Mouse (Mus musculus) liver, embryonic 14.5 days (tissue): ENCODE measurements at regions not wholly inside any gene's neighbourhood (a gene's known extent, or its start where the extent isn't known, plus 50 kb on each side); places are given as distances from the start of the nearest gene placed in this dataset.
A peak's percentile ranks its signal among the peaks of the same experiment; 100 is the strongest.
"Not testable (repeated sequence)": the region's sequence is repeated elsewhere in the genome, so short reads cannot be mapped to it uniquely, and the experiment has no call there.

Experiments used
- ATAC-seq: fragments of 200-750 bp; cut with Nextera tagmentation; 2 replicates; pipeline ENCODE4 v1.8.0; 2017; ENCODE audit warnings: moderate number of reproducible peaks, mild to moderate bottlenecking, moderate library complexity; ENCODE audit not compliant: insufficient read depth
- DNase-seq, 3 experiments: peaks; one replicate each; pipeline ENCODE4 v3.0.0-alpha.2; 2012 to 2013; ENCODE audit warnings: low read depth in 3 of 3, low spot score in 3 of 3
- H3K27ac ChIP-seq: fragments of 300-500 bp; sonication (generic); 2 replicates; pipeline ENCODE4 v1.5.1; 2014; ENCODE audit warnings: moderate library complexity, mild to moderate bottlenecking, control low read depth, inconsistent platforms
- H3K27me3 ChIP-seq: fragments of 300-500 bp; sonication (generic); 2 replicates; pipeline ENCODE4 v1.6.1; 2014; ENCODE audit warnings: mild to moderate bottlenecking, low read length, moderate library complexity; ENCODE audit not compliant: control insufficient read depth, insufficient read depth
- H3K36me3 ChIP-seq: fragments of 300-500 bp; sonication (generic); replicated peaks from 2 replicates; pipeline ENCODE4 v1.6.1; 2014; ENCODE audit warnings: low read depth; ENCODE audit not compliant: control insufficient read depth, insufficient read depth
- H3K4me1 ChIP-seq, 2 experiments: fragments of 200-500 bp in 1 of 2; fragments of 300-500 bp in 1 of 2; sonication (generic) in 1 of 2; replicated peaks; 2 replicates each; pipeline ENCODE4 v1.6.1; 2012 to 2014; ENCODE audit warnings: antibody characterized with exemption in 1 of 2, inconsistent platforms in 1 of 2, low read length in 1 of 2; ENCODE audit not compliant: control insufficient read depth in 2 of 2, insufficient read depth in 2 of 2
- H3K4me2 ChIP-seq: fragments of 300-500 bp; sonication (generic); 2 replicates; pipeline ENCODE4 v1.6.1; 2014; ENCODE audit warnings: low read depth, mild to moderate bottlenecking, control low read depth, moderate library complexity
- H3K4me3 ChIP-seq, 2 experiments: fragments of 200-500 bp in 1 of 2; fragments of 300-500 bp in 1 of 2; sonication (generic) in 1 of 2; 2 replicates each; pipeline ENCODE4 v1.5.1; 2012 to 2014; ENCODE audit warnings: low read depth in 2 of 2, low read length in 2 of 2, mild to moderate bottlenecking in 2 of 2, control low read depth in 1 of 2, inconsistent platforms in 1 of 2, moderate library complexity in 1 of 2; ENCODE audit not compliant: insufficient read depth in 1 of 2
- H3K9ac ChIP-seq: fragments of 300-500 bp; sonication (generic); replicated peaks from 2 replicates; pipeline ENCODE4 v1.6.1; 2014; ENCODE audit warnings: mild to moderate bottlenecking, control low read depth, moderate library complexity
- H3K9me3 ChIP-seq: fragments of 300-500 bp; sonication (generic); 2 replicates; pipeline ENCODE4 v1.6.1; 2016; ENCODE audit warnings: low read length, mixed read lengths; ENCODE audit not compliant: control insufficient read depth
- CTCF ChIP-seq: IDR thresholded peaks from 2 replicates; pipeline ENCODE4 v1.5.1; 2016; ENCODE audit warnings: antibody characterized with exemption, low read depth, control low read depth
- EP300 ChIP-seq: IDR thresholded peaks from 2 replicates; pipeline ENCODE4 v1.6.1; 2016; ENCODE audit warnings: antibody characterized with exemption, low read depth
- WGBS: fragments of 180-500 bp; shearing (Covaris S2); extraction: QIAGEN DNeasy Blood & Tissue Kit; methylation state at CpG from one replicate; pipeline ENCODE4 v1.1.7; 2014; ENCODE audit not compliant: insufficient replicate concordance; 5-methylcytosine and 5-hydroxymethylcytosine counted together

DNA sequence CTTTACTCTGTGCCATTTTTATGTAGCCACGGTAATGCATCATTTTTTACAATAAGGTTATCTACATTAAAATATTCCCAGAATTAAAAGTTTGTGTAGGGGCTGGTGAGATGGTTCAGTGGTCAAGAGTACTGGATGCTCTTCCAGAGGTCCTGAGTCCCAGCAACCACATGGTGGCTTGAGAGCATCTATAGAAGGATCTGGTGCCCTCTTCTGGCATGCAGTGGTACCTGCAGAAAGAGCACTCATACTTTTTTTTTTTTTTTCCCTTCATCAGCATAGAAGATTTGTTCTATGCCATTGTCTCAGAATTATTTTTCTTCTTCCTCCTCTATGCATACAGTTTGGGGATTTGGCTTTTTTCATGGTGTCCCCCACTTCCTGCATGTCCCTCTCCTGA is 84.9 kb upstream of the Prkcq start:
- no peaks in the 10 kb centered on the region for H3K27me3 ChIP-seq
- no peaks in the 10 kb centered on the region for H3K9me3 ChIP-seq
- TF ChIP-seq EP300, result no peak
- peak; percentile 58 for TF ChIP-seq CTCF
- WGBS, result 13% methylated on average over 1 of the region's 1 CpGs
- ATAC-seq (no peak), DNase-seq (no peak)
- H3K9ac ChIP-seq, result no peak overlapping the region
- no peaks in the 10 kb centered on the region for H3K36me3 ChIP-seq
- H3K4me3 ChIP-seq, result no peak overlapping the region
- H3K27ac ChIP-seq, result no peak overlapping the region
- H3K4me1 ChIP-seq, result no peaks in the 10 kb centered on the region
- no peak overlapping the region for H3K4me2 ChIP-seq

GRCm38 (mm10) chr2:11099834-11100622 is 71.9 kb upstream of the Prkcq start:
- not testable (repeated sequence) for DNase-seq, H3K27ac ChIP-seq, H3K27me3 ChIP-seq, H3K9ac ChIP-seq, H3K4me3 ChIP-seq, H3K9me3 ChIP-seq, ATAC-seq, H3K4me1 ChIP-seq, H3K36me3 ChIP-seq
- H3K4me2 ChIP-seq, result peak overlapping the region; percentile 18; the same call in 1 of the 2 replicates
- 41% methylated on average over 33 of the region's 34 CpGs for WGBS

DNA sequence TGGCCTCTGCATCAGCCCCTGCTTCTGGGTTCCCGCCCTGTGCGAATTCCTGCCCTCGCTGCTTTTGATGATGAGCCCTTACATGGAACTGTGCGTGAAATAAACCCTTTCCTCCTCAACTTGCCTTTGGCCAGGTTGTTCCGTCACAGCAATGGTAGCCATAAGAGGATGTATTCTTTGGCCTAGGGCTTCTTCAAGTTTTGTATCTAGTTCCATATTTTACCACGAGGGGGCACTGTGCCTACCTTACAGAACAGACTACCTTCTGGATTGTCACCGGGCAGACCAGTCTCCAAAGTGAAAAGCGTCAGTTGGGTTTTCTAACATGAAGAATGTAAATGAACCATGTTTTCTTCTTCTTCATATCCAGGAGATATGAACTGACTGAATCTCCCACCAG is 58.7 kb upstream of the Prkcq start:
- H3K4me3 ChIP-seq, result no peak overlapping the region
- no peaks in the 10 kb centered on the region for H3K9me3 ChIP-seq
- no peaks in the 10 kb centered on the region for H3K27me3 ChIP-seq
- H3K36me3 ChIP-seq, result no peaks in the 10 kb centered on the region
- no peak overlapping the region for H3K4me2 ChIP-seq
- no peak overlapping the region for H3K9ac ChIP-seq
- DNase-seq (peak; percentile 17 to 22 (median 22)), ATAC-seq (no peak)
- 28% methylated on average over 8 of the region's 8 CpGs for WGBS
- no peak overlapping the region for H3K27ac ChIP-seq
- peak; percentile 70 for TF ChIP-seq CTCF
- TF ChIP-seq EP300, result no peak
- H3K4me1 ChIP-seq, result no peaks in the 10 kb centered on the region

DNA sequence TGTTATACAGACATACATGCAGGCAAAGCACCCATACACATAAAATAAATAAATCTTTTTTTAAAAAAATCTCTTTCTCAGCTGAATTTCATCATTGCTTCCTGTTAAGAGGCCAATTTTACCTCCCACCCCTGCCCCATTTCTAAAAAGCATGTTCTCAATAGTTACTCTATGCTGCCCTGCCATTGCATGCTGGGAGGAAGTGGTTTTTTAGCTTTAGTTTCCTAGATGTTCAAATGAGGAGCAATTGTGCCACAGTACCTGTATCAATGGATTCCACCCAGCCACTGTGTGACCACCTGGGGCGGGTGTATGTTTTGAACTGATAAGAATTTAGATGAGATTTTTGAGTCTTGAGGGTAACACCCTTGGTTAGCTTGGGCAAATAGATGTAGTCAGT is 53.3 kb upstream of the Prkcq start:
- TF ChIP-seq EP300 (no peak), CTCF (no peak)
- H3K36me3 ChIP-seq, result no peaks in the 10 kb centered on the region
- no peaks in the 10 kb centered on the region for H3K9me3 ChIP-seq
- H3K4me2 ChIP-seq, result no peak overlapping the region
- H3K27me3 ChIP-seq, result no peaks in the 10 kb centered on the region
- no peak overlapping the region for H3K9ac ChIP-seq
- H3K27ac ChIP-seq, result no peak overlapping the region
- H3K4me3 ChIP-seq, result no peak overlapping the region
- 15% methylated on average over 1 of the region's 1 CpGs for WGBS
- ATAC-seq (no peak), DNase-seq (no peak)
- H3K4me1 ChIP-seq, result no peaks in the 10 kb centered on the region

- Histone ChIP-seq H3K4me2 (no peak overlapping the region), H3K27me3 (no peaks in the 10 kb centered on the region), H3K9me3 (no peaks in the 10 kb centered on the region), H3K4me3 (no peak overlapping the region), H3K36me3 (no peaks in the 10 kb centered on the region), H3K9ac (no peak overlapping the region), H3K27ac (no peak overlapping the region), H3K4me1 (no peaks in the 10 kb centered on the region)
- DNase-seq (no peak), ATAC-seq (no peak)
- 39% methylated on average over 9 of the region's 9 CpGs for WGBS
- no peak for TF ChIP-seq CTCF
- no peak for TF ChIP-seq EP300
Measured at GRCm38 (mm10) chr2:11119301-11119700, 52.6 kb upstream of the Prkcq start.
